Mouse (Mus musculus): ENCODE measurements at regions not wholly inside any gene's neighbourhood (a gene's known extent, or its start where the extent isn't known, plus 50 kb on each side); places are given as distances from the start of the nearest gene placed in this dataset.

- Histone ChIP-seq H3K4me1 (ENCODE audit: insufficient read depth, low read depth, low read length) (no peaks in the 10 kb centered on the region), H3K9me3 (replicated peaks) (no peaks in the 10 kb centered on the region), H3K27me3 (ENCODE audit: insufficient read depth, low read length) (no peaks in the 10 kb centered on the region; the same call in 1 of the 2 replicates), H3K36me3 (replicated peaks) (no peaks in the 10 kb centered on the region), H3K4me3 (ENCODE audit: low read depth, low read length) (no peak overlapping the region)
- no peak for DNase-seq (ENCODE audit: low spot score)
- ATAC-seq (ENCODE audit: extremely low read depth, insufficient number of reproducible peaks, low FRiP score, poor library complexity, severe bottlenecking) = no peak
- TF ChIP-seq GATA1 (IDR thresholded peaks at IDR 0.05; ENCODE audit: borderline replicate concordance, low read length) (no peak), POLR2AphosphoS5 (IDR thresholded peaks at IDR 0.05; ENCODE audit: insufficient replicate concordance, low read depth, low read length) (no peak), GATA2 (IDR thresholded peaks at IDR 0.05; ENCODE audit: borderline replicate concordance, low read depth, low read length) (no peak), TAL1 (conservative IDR thresholded peaks at IDR 0.05; ENCODE audit: low read depth, low read length) (no peak), CTCF (IDR thresholded peaks at IDR 0.05; ENCODE audit: low read depth, low read length) (no peak)
Observed at GRCm38 (mm10) chr4:137180083-137180482, 97.2 kb upstream of the Wnt4 start.

GRCm38 (mm10) chr4:137178833-137179232 is 98.5 kb upstream of the Wnt4 start:
- ATAC-seq (ENCODE audit: extremely low read depth, insufficient number of reproducible peaks, low FRiP score, poor library complexity, severe bottlenecking) (no peak), DNase-seq (ENCODE audit: low spot score) (no peak)
- Histone ChIP-seq H3K9me3 (replicated peaks) (no peaks in the 10 kb centered on the region), H3K4me3 (ENCODE audit: low read depth, low read length) (no peak overlapping the region), H3K36me3 (replicated peaks) (no peaks in the 10 kb centered on the region), H3K27me3 (ENCODE audit: insufficient read depth, low read length) (no peaks in the 10 kb centered on the region; the same call in 1 of the 2 replicates), H3K4me1 (ENCODE audit: insufficient read depth, low read depth, low read length) (no peaks in the 10 kb centered on the region)
- TF ChIP-seq TAL1 (conservative IDR thresholded peaks at IDR 0.05; ENCODE audit: low read depth, low read length) = no peak
- TF ChIP-seq POLR2AphosphoS5 (IDR thresholded peaks at IDR 0.05; ENCODE audit: insufficient replicate concordance, low read depth, low read length) = no peak
- TF ChIP-seq GATA2 (IDR thresholded peaks at IDR 0.05; ENCODE audit: borderline replicate concordance, low read depth, low read length) = no peak
- TF ChIP-seq CTCF (IDR thresholded peaks at IDR 0.05; ENCODE audit: low read depth, low read length) = no peak
- TF ChIP-seq GATA1 (IDR thresholded peaks at IDR 0.05; ENCODE audit: borderline replicate concordance, low read length) = no peak

GRCm38 (mm10) chr4:137164933-137165332 is 112.4 kb upstream of the Wnt4 start:
- H3K27me3 ChIP-seq (ENCODE audit: insufficient read depth, low read length) = peaks cover 3% of the 10 kb centered on the region; the same call in 1 of the 2 replicates
- ATAC-seq (ENCODE audit: extremely low read depth, insufficient number of reproducible peaks, low FRiP score, poor library complexity, severe bottlenecking) (no peak), DNase-seq (ENCODE audit: low spot score) (no peak)
- H3K9me3 ChIP-seq (replicated peaks) = no peaks in the 10 kb centered on the region
- H3K4me3 ChIP-seq (ENCODE audit: low read depth, low read length) = no peak overlapping the region
- H3K36me3 ChIP-seq (replicated peaks) = no peaks in the 10 kb centered on the region
- no peak for TF ChIP-seq GATA1 (IDR thresholded peaks at IDR 0.05; ENCODE audit: borderline replicate concordance, low read length)
- no peak for TF ChIP-seq POLR2AphosphoS5 (IDR thresholded peaks at IDR 0.05; ENCODE audit: insufficient replicate concordance, low read depth, low read length)
- H3K4me1 ChIP-seq (ENCODE audit: insufficient read depth, low read depth, low read length) = no peaks in the 10 kb centered on the region

GRCm38 (mm10) chr4:137164429-137164828 is 112.9 kb upstream of the Wnt4 start:
- Histone ChIP-seq H3K4me1 (ENCODE audit: insufficient read depth, low read depth, low read length) (no peaks in the 10 kb centered on the region), H3K4me3 (ENCODE audit: low read depth, low read length) (no peak overlapping the region), H3K9me3 (replicated peaks) (no peaks in the 10 kb centered on the region), H3K36me3 (replicated peaks) (no peaks in the 10 kb centered on the region), H3K27me3 (ENCODE audit: insufficient read depth, low read length) (peaks cover 3% of the 10 kb centered on the region; the same call in 1 of the 2 replicates)
- DNase-seq (ENCODE audit: low spot score) = peak; percentile 61
- no peak for TF ChIP-seq TAL1 (conservative IDR thresholded peaks at IDR 0.05; ENCODE audit: low read depth, low read length)
- peak; percentile 88 for TF ChIP-seq CTCF (IDR thresholded peaks at IDR 0.05; ENCODE audit: low read depth, low read length)
- no peak for ATAC-seq (ENCODE audit: extremely low read depth, insufficient number of reproducible peaks, low FRiP score, poor library complexity, severe bottlenecking)

DNA sequence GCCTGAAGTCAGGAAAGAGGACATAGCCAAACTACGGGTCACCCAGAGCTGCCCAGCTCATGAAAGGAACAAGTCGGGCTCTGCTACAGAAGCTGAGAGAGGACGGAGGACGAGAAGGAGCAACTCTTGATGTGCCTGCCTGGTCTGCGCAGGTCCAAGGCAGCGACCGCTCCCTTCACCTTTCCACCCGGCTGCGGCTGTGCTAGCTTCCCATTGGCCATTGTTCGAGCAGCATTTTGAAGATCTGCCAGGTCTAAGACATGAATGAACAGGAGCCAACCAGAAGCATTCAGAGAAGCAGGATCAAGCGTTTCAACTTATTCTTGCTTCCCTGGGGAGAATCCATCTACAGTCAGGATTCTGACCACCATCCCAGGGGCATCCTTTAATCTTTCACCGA is 113.3 kb upstream of the Wnt4 start:
- no peaks in the 10 kb centered on the region for H3K36me3 ChIP-seq (replicated peaks)
- TF ChIP-seq GATA1 (IDR thresholded peaks at IDR 0.05; ENCODE audit: borderline replicate concordance, low read length) = no peak
- no peak for TF ChIP-seq CTCF (IDR thresholded peaks at IDR 0.05; ENCODE audit: low read depth, low read length)
- no peak for TF ChIP-seq POLR2AphosphoS5 (IDR thresholded peaks at IDR 0.05; ENCODE audit: insufficient replicate concordance, low read depth, low read length)
- no peak for TF ChIP-seq GATA2 (IDR thresholded peaks at IDR 0.05; ENCODE audit: borderline replicate concordance, low read depth, low read length)
- TF ChIP-seq TAL1 (conservative IDR thresholded peaks at IDR 0.05; ENCODE audit: low read depth, low read length) = no peak
- H3K4me1 ChIP-seq (ENCODE audit: insufficient read depth, low read depth, low read length) = no peaks in the 10 kb centered on the region
- ATAC-seq (ENCODE audit: extremely low read depth, insufficient number of reproducible peaks, low FRiP score, poor library complexity, severe bottlenecking) (no peak), DNase-seq (ENCODE audit: low spot score) (no peak)
- no peaks in the 10 kb centered on the region for H3K9me3 ChIP-seq (replicated peaks)
- H3K4me3 ChIP-seq (ENCODE audit: low read depth, low read length) = no peak overlapping the region
- H3K27me3 ChIP-seq (ENCODE audit: insufficient read depth, low read length) = peaks cover 3% of the 10 kb centered on the region; the same call in 1 of the 2 replicates

GRCm38 (mm10) chr4:137160526-137160925 is 111.9 kb upstream of the Zbtb40 start:
- H3K4me3 ChIP-seq (ENCODE audit: low read depth, low read length) = no peak overlapping the region
- peaks cover 5% of the 10 kb centered on the region; the same call in 1 of the 2 replicates for H3K27me3 ChIP-seq (ENCODE audit: insufficient read depth, low read length)
- DNase-seq (ENCODE audit: low spot score) (no peak), ATAC-seq (ENCODE audit: extremely low read depth, insufficient number of reproducible peaks, low FRiP score, poor library complexity, severe bottlenecking) (no peak)
- no peaks in the 10 kb centered on the region for H3K4me1 ChIP-seq (ENCODE audit: insufficient read depth, low read depth, low read length)
- TF ChIP-seq GATA2 (IDR thresholded peaks at IDR 0.05; ENCODE audit: borderline replicate concordance, low read depth, low read length) (no peak), GATA1 (IDR thresholded peaks at IDR 0.05; ENCODE audit: borderline replicate concordance, low read length) (no peak), CTCF (IDR thresholded peaks at IDR 0.05; ENCODE audit: low read depth, low read length) (no peak), POLR2AphosphoS5 (IDR thresholded peaks at IDR 0.05; ENCODE audit: insufficient replicate concordance, low read depth, low read length) (no peak), TAL1 (conservative IDR thresholded peaks at IDR 0.05; ENCODE audit: low read depth, low read length) (no peak)
- H3K9me3 ChIP-seq (replicated peaks) = no peaks in the 10 kb centered on the region
- H3K36me3 ChIP-seq (replicated peaks) = no peaks in the 10 kb centered on the region

GRCm38 (mm10) chr4:137158201-137158600 is 109.6 kb upstream of the Zbtb40 start:
- peaks cover 2% of the 10 kb centered on the region; the same call in 1 of the 2 replicates for H3K27me3 ChIP-seq (ENCODE audit: insufficient read depth, low read length)
- no peak for TF ChIP-seq GATA2 (IDR thresholded peaks at IDR 0.05; ENCODE audit: borderline replicate concordance, low read depth, low read length)
- no peaks in the 10 kb centered on the region for H3K4me1 ChIP-seq (ENCODE audit: insufficient read depth, low read depth, low read length)
- H3K9me3 ChIP-seq (replicated peaks) = no peaks in the 10 kb centered on the region
- H3K4me3 ChIP-seq (ENCODE audit: low read depth, low read length) = no peak overlapping the region
- no peaks in the 10 kb centered on the region for H3K36me3 ChIP-seq (replicated peaks)
- ATAC-seq (ENCODE audit: extremely low read depth, insufficient number of reproducible peaks, low FRiP score, poor library complexity, severe bottlenecking) (no peak), DNase-seq (ENCODE audit: low spot score) (no peak)

Measured in G1E (cell line).